Mouse (Mus musculus) layer of hippocampus, adult 11-12 months (tissue): ENCODE results near the gene Zfand3.

ENCODE experiments used
- DNase-seq: peaks from one replicate; pipeline ENCODE4 v3.0.0; 2022; ENCODE audit warnings: low spot score

Gene Zfand3

GRCm38 (mm10) chr17:30053463-30053862 is 48.9 kb downstream of the Zfand3 start:
- no peak for DNase-seq

GRCm38 (mm10) chr17:30053871-30054270 is 49.3 kb downstream of the Zfand3 start:
- no peak for DNase-seq

GRCm38 (mm10) chr17:30056226-30056625 is 51.7 kb downstream of the Zfand3 start:
- no peak for DNase-seq

DNA sequence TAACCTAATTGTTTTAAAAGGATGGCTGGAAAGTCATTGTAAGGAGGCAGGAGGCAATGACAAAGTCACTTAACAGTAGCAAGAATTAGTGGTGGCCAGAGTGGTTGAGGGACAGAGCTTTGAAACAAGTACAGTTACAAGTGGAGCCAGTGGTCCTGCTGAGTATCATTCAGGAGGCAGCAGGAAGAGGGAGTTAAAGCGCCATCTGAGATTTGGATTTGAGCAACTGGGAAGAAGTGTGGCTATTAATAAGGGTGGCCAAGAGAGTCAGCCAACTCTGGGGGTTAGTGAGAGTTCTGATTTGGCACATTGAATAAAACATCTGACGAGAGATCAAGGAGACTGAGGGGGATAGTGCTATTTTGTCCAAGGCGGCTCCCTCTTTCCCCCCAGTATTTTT is 54.1 kb downstream of the Zfand3 start:
- no peak for DNase-seq

- no peak for DNase-seq
Measured at GRCm38 (mm10) chr17:30059066-30059465, 54.5 kb downstream of the Zfand3 start.

- no peak for DNase-seq
Measured at GRCm38 (mm10) chr17:30061100-30061837, 56.7 kb downstream of the Zfand3 start.

- DNase-seq, result no peak
Measured at GRCm38 (mm10) chr17:30063849-30064248, 59.3 kb downstream of the Zfand3 start.

GRCm38 (mm10) chr17:30064746-30065145 is 60.2 kb downstream of the Zfand3 start:
- DNase-seq, result no peak

GRCm38 (mm10) chr17:30069776-30070175 is 65.2 kb downstream of the Zfand3 start:
- no peak for DNase-seq

- no peak for DNase-seq
Measured at GRCm38 (mm10) chr17:30070631-30071030, 66.1 kb downstream of the Zfand3 start.

- DNase-seq, result no peak
Measured at GRCm38 (mm10) chr17:30072613-30073012, 68.1 kb downstream of the Zfand3 start.

DNA sequence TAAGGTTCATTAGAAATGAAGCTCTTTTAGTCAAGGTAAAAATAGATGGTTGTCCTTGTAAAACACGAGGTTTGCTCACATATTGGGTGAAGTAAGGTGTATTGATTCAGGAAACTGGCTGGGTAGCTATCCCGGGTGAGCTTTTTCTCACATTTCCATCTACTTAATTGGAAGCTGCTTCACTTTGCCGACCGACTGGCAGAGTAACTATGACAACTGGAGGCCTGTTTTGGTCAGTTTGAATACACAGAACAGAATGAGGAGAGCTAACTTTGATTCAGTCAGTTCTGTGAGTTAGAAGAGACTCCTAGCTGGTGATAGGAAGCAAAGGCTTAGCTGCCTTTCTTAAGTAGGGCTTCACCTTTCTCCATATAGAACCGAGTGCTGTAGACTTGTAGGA is 71.4 kb downstream of the Zfand3 start:
- DNase-seq, result no peak

- DNase-seq, result peak; percentile 28
Measured at GRCm38 (mm10) chr17:30084007-30084406, 79.5 kb downstream of the Zfand3 start.

GRCm38 (mm10) chr17:30086695-30087094 is 82.2 kb downstream of the Zfand3 start:
- DNase-seq, result no peak

DNA sequence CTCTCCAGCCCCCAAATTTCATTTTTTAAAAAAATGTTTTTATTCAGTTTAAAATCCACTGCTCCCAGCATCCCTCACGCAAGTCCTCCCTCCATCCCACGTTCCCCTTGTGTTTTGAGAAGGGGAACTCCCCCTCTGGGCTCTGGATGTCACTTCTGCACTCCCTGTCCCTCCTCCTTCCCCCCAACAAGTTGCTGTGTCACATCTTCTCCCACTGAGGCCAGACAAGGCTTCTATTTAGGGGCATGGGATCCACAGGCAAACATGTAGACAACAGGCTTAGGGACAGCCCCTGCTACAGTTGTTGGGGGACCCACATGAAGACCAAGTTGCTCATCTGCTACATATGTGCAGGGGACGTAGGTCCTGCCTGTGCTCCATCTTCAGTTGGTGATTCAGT is 83.9 kb downstream of the Zfand3 start:
- DNase-seq, result no peak

GRCm38 (mm10) chr17:30090416-30090815 is 85.9 kb downstream of the Zfand3 start:
- no peak for DNase-seq

DNA sequence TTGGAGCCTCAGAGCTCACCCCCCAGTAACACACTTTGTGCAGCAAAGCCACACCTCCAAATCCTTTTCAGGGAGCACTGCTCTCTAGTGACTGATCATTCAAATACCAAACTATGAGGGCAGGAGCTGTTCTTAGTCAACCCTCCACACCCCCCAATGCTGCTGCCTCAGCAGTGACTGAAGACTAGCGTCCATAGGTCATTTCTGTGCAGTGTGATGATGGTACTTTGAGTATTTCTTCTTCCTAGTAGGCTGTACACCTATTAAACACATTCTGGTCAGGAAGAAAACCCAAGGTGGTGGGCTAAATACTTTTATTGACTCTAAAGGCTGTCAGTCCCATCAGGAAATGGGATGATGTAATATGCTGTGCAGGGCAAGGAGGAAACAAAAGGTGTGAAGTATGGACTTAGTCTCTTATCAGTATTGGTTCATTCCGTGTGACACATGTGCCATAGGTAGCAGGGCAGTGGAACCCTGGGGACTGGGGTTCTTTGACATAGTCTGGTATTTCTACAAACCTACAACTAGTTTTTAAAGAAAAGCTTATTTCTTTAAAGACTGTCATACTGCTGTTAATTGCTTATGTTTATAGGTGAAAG is 88.7 kb downstream of the Zfand3 start:
- no peak for DNase-seq

DNA sequence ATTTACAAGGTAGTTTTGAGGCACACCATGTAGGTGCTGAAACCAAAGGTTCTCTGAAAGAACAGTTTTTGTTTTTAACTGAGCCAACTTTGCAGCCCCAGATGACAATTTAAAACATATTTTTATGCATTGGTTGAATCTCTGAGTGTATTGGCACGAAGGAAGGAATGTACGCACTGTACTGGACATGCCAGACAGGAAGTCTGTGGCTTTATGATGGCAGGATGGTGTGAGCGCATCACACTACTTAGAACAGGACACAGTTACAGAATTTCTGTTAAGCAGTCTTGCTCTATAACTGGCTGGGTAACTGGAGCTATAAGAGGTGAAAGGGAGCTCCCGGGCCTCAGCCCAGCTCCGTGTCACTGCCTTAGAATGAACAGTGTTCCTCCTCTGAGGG is 92.6 kb downstream of the Zfand3 start:
- DNase-seq, result no peak

DNA sequence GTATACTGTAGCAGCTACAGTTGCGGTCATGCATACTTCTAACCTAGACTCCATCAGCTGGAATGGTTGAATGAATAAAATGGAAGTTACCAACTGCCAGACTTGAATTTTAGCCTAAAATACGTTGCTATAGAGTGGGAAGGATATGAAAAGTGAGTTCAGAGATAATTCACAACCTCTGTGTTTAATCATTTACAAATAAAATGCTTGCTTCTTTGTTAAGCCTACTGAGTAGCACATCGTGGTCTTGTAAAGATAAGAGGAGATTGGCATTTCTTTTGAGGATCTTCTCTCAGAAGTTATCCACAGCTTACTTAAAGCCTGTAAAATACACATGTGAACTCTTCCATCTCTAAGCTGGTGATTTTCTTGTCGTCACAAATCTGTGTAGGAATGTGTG is 93.1 kb downstream of the Zfand3 start:
- no peak for DNase-seq

DNA sequence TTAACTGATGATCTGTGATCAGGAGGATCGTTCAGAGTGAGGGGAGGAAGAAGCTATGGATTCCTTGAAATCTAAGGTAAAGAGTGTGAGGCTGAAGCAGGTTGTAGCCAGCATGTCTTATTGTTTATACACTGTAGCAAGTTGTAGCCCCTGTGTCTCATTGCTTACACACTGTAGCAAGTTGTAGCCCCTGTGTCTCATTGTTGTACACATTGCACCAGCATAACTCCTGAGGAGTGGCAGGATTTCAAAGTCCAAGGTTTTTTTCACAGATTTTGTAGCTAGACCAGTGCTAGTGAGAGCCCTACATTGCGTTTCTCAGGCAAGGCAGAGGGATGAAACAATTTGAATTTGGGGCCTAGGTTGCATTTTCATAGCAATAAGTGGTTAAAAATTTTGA is 95.1 kb downstream of the Zfand3 start:
- no peak for DNase-seq

GRCm38 (mm10) chr17:30101801-30102200 is 97.3 kb downstream of the Zfand3 start:
- DNase-seq, result no peak

DNA sequence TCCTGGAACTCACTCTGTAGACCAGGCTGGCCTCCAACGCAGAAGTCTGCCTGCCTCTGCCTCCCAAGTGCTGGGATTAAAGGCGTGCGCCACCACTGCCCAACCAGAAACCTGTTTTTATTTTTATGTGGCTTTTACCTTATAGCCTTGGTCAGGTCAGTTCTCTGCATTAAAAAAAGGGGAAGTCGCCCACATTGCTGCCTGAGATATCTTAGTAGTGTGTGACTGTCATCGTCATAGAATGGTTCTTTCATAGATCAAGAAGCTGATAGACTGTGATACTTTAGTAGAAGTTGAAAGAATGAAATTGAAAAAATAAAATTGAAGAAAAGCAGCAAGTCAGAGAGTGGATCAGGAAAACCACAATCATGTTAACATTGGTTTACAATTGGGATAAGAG is 98.5 kb downstream of the Zfand3 start:
- DNase-seq, result no peak

GRCm38 (mm10) chr17:30103641-30104165 is 99.2 kb downstream of the Zfand3 start:
- no peak for DNase-seq

DNA sequence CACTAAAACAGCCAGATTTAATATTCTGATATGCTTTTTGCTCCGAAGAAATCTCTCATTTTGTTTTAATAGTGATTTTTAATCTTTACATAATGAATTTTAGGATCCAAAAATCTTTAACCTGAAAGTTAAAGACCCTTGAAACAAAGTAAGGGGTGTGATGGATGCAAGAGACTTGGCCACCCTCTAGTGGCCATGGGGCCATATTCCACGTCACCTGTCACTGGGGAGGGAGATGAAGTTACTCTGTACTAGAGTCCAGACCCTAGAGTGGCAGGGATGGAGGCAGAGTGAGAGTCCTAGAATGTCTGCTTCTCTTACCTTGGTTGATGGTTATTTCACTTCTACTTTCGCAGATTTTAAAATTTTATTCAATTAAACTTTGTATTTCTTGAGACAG is 100.8 kb downstream of the Zfand3 start:
- no peak for DNase-seq
